Mouse (Mus musculus): Measurements from ENCODE around the gene Glt8d2. TPM values are rescaled to one million over a fixed set of nuclear protein-coding genes. Genes with fewer than 3 reads are reported as not detected.

The Glt8d2 gene
- polyA plus RNA-seq (2012; rRNA removed) = 1.8 TPM in 2 replicates

- peak; percentile 39 for DNase-seq (ENCODE audit: low read depth)
- TF ChIP-seq POLR2A (IDR thresholded peaks at IDR 0.05; ENCODE audit: borderline replicate concordance, extremely low read depth, insufficient read depth, insufficient read length, poor library complexity, severe bottlenecking) = no peak
- no peak for TF ChIP-seq CTCF (IDR thresholded peaks at IDR 0.05; ENCODE audit: borderline replicate concordance, extremely low read depth, insufficient read depth, insufficient read length)
These were observed at the start of gene Glt8d2 for GRCm38 (mm10) chr10:82690494-82690893. Gene Glt8d2 (minus strand): TSS chr10:82690650.

GRCm38 (mm10) chr10:82699296-82699941 is 9.0 kb upstream of the Glt8d2 start:
- TF ChIP-seq POLR2A (IDR thresholded peaks at IDR 0.05; ENCODE audit: borderline replicate concordance, extremely low read depth, insufficient read depth, insufficient read length, poor library complexity, severe bottlenecking) = no peak
- TF ChIP-seq CTCF (IDR thresholded peaks at IDR 0.05; ENCODE audit: borderline replicate concordance, extremely low read depth, insufficient read depth, insufficient read length) = no peak
- peak; percentile 44 for DNase-seq (ENCODE audit: low read depth)

DNA sequence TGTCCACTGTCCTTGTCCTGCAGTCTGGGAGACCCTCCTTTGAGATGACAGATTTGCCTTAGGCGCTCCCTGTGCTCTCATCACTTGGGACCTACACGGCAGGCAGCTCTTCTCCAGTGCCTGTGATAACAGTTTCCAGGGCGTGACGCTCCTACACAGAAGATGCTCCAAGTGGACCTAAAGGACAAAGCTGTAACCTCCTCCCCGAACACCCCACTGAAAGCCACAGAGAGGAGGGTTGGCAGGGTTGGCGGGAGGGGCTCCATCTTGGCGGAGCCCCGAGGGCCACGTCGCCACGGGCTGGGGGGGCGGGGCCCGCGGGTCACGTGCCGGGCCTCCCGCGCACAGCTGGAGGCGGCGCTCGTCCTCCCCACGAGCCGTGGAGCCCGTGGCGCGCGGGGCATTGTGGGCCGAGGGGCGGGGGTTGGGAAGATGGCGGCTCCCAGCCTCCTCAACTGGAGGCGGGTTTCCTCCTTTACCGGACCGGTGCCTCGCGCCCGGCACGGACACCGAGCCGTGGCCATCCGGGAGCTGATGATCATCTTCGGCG is 8.3 kb upstream of the Glt8d2 start:
- TF ChIP-seq POLR2A (IDR thresholded peaks at IDR 0.05; ENCODE audit: borderline replicate concordance, extremely low read depth, insufficient read depth, insufficient read length, poor library complexity, severe bottlenecking) (peak; percentile 83), CTCF (IDR thresholded peaks at IDR 0.05; ENCODE audit: borderline replicate concordance, extremely low read depth, insufficient read depth, insufficient read length) (0 out of 2 replicates have a peak, but pooled peaks have one; percentile 11)
- DNase-seq (ENCODE audit: low read depth) = peak; percentile 94

GRCm38 (mm10) chr10:82697305-82697898 is 7.0 kb upstream of the Glt8d2 start:
- DNase-seq (ENCODE audit: low read depth) = no peak
- TF ChIP-seq POLR2A (IDR thresholded peaks at IDR 0.05; ENCODE audit: borderline replicate concordance, extremely low read depth, insufficient read depth, insufficient read length, poor library complexity, severe bottlenecking) (no peak), CTCF (IDR thresholded peaks at IDR 0.05; ENCODE audit: borderline replicate concordance, extremely low read depth, insufficient read depth, insufficient read length) (no peak)

- TF ChIP-seq CTCF (IDR thresholded peaks at IDR 0.05; ENCODE audit: borderline replicate concordance, extremely low read depth, insufficient read depth, insufficient read length) (no peak), POLR2A (IDR thresholded peaks at IDR 0.05; ENCODE audit: borderline replicate concordance, extremely low read depth, insufficient read depth, insufficient read length, poor library complexity, severe bottlenecking) (no peak)
- no peak for DNase-seq (ENCODE audit: low read depth)
These were observed 6.1 kb upstream of the Glt8d2 start for GRCm38 (mm10) chr10:82696453-82697079.

GRCm38 (mm10) chr10:82695956-82696355 is 5.5 kb upstream of the Glt8d2 start, which contains the start of gene Hcfc2:
Gene Hcfc2 (plus strand): TSS chr10:82696160.
- TF ChIP-seq CTCF (IDR thresholded peaks at IDR 0.05; ENCODE audit: borderline replicate concordance, extremely low read depth, insufficient read depth, insufficient read length) (no peak), POLR2A (IDR thresholded peaks at IDR 0.05; ENCODE audit: borderline replicate concordance, extremely low read depth, insufficient read depth, insufficient read length, poor library complexity, severe bottlenecking) (no peak)
- no peak for DNase-seq (ENCODE audit: low read depth)

GRCm38 (mm10) chr10:82689681-82690211 is 704 bp downstream of the Glt8d2 start:
- TF ChIP-seq POLR2A (IDR thresholded peaks at IDR 0.05; ENCODE audit: borderline replicate concordance, extremely low read depth, insufficient read depth, insufficient read length, poor library complexity, severe bottlenecking) (no peak), CTCF (IDR thresholded peaks at IDR 0.05; ENCODE audit: borderline replicate concordance, extremely low read depth, insufficient read depth, insufficient read length) (no peak)
- no peak for DNase-seq (ENCODE audit: low read depth)

GRCm38 (mm10) chr10:82685440-82685839 is 5.0 kb downstream of the Glt8d2 start:
- no peak for DNase-seq (ENCODE audit: low read depth)
- no peak for TF ChIP-seq CTCF (IDR thresholded peaks at IDR 0.05; ENCODE audit: borderline replicate concordance, extremely low read depth, insufficient read depth, insufficient read length)
- TF ChIP-seq POLR2A (IDR thresholded peaks at IDR 0.05; ENCODE audit: borderline replicate concordance, extremely low read depth, insufficient read depth, insufficient read length, poor library complexity, severe bottlenecking) = no peak

DNA sequence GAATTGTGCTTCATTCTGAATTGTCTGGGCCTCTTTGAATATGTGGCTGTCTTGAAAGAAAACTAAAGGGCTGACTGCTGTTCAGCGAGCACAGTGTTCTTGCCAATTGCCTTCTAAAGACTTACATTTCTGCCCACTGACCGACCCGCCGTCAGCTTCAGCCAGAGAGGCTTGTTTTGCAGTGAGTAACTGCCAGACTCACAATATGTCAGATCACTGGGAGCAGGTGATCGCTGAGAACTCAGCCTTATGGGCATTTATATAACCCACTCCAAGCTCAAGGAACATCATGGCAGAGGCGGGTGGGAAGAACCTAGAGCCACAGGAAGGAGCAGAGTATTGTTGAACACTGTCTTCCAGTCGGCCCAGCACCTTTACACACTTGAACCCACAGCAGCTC is 8.8 kb downstream of the Glt8d2 start:
- no peak for TF ChIP-seq CTCF (IDR thresholded peaks at IDR 0.05; ENCODE audit: borderline replicate concordance, extremely low read depth, insufficient read depth, insufficient read length)
- no peak for TF ChIP-seq POLR2A (IDR thresholded peaks at IDR 0.05; ENCODE audit: borderline replicate concordance, extremely low read depth, insufficient read depth, insufficient read length, poor library complexity, severe bottlenecking)
- DNase-seq (ENCODE audit: low read depth) = no peak

- DNase-seq (ENCODE audit: low read depth) = no peak
- no peak for TF ChIP-seq POLR2A (IDR thresholded peaks at IDR 0.05; ENCODE audit: borderline replicate concordance, extremely low read depth, insufficient read depth, insufficient read length, poor library complexity, severe bottlenecking)
- no peak for TF ChIP-seq CTCF (IDR thresholded peaks at IDR 0.05; ENCODE audit: borderline replicate concordance, extremely low read depth, insufficient read depth, insufficient read length)
These were observed 9.7 kb downstream of the Glt8d2 start for GRCm38 (mm10) chr10:82680769-82681168.

GRCm38 (mm10) chr10:82676949-82677348 is 13.5 kb downstream of the Glt8d2 start:
- DNase-seq (ENCODE audit: low read depth) = peak; percentile 29
- no peak for TF ChIP-seq POLR2A (IDR thresholded peaks at IDR 0.05; ENCODE audit: borderline replicate concordance, extremely low read depth, insufficient read depth, insufficient read length, poor library complexity, severe bottlenecking)
- no peak for TF ChIP-seq CTCF (IDR thresholded peaks at IDR 0.05; ENCODE audit: borderline replicate concordance, extremely low read depth, insufficient read depth, insufficient read length)

Data from brain, embryonic 14.5 days (tissue).